Mouse (Mus musculus): ENCODE results near the gene Fam110a.
"Not testable (repeated sequence)": the region's sequence is repeated elsewhere in the genome, so short reads cannot be mapped to it uniquely, and the experiment has no call there.

DNA sequence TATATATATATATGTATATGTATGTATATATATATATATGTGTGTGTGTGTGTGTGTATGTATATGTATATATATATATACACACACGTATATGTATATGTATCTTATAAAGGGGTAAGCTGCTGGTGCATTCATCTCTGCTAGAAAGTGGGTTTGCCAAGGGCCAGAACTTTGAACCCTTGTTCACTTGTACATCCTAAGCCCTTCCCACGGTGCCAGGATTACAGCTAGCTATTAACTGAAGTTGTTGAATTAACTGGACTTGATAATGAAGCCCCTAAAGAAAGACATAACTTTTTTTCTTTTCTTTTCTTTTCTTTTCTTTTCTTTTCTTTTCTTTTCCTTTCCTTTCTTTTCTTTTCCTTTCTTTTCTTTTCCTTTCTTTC lies 17.2 kb upstream of the Fam110a start:
- TF ChIP-seq CTCF (IDR thresholded peaks at IDR 0.05; ENCODE audit: low read depth, low read length); POLR2A (IDR thresholded peaks at IDR 0.05; ENCODE audit: extremely low read depth, insufficient read depth, low read length): not testable (repeated sequence)

All from liver, adult 2 months (tissue).